11 mouse cellular contexts compared by ENCODE assay signal in genomic region chr13:54266472-54266871, GRCm38 (mm10).
DNase-seq lines count a peak whose midpoint lies in the region; ATAC-seq and TF ChIP-seq lines count a peak whose summit lies in the region.
"Had no signal": no experiment of that assay in that cellular context is flagged by ENCODE, and none has a peak within 500 bp of the region (broad histone marks: within the 10 kb centered on the region; RNA-seq: fewer than 3 reads in every experiment).

No protein-coding gene starts in this region.

- H3K9ac ChIP-seq in forebrain, embryonic 16.5 days (replicated peaks; ENCODE audit: low read depth, low read length), result no peak overlapping the region
- no peak overlapping the region for H3K9ac ChIP-seq in kidney, embryonic 14.5 days (ENCODE audit: low read depth, low read length)
- no peak overlapping the region for H3K9ac ChIP-seq in heart, adult 2 months (ENCODE audit: low read depth, low read length)

- peaks cover 61% of the 10 kb centered on the region for H3K27me3 ChIP-seq in megakaryocyte, embryonic 14.5 days (replicated peaks)
- no peaks in the 10 kb centered on the region for H3K27me3 ChIP-seq in forebrain, embryonic 16.5 days (replicated peaks; ENCODE audit: control insufficient read depth, insufficient read depth, low read length)
- H3K27me3 ChIP-seq in kidney, embryonic 14.5 days (ENCODE audit: control insufficient read depth, insufficient read depth, low read length), result no peaks in the 10 kb centered on the region
- no peaks in the 10 kb centered on the region; the same call in 1 of the 2 replicates for H3K27me3 ChIP-seq in heart, adult 2 months (ENCODE audit: control insufficient read depth, insufficient read depth, low read length)

- H3K4me1 ChIP-seq in megakaryocyte, embryonic 14.5 days, result peaks cover 1% of the 10 kb centered on the region; the same call in 1 of the 2 replicates
- H3K4me1 ChIP-seq in forebrain, embryonic 16.5 days (replicated peaks; ENCODE audit: control insufficient read depth, insufficient read depth, low read length), result peaks cover 26% of the 10 kb centered on the region
- no peaks in the 10 kb centered on the region for H3K4me1 ChIP-seq in kidney, embryonic 14.5 days (ENCODE audit: control insufficient read depth, insufficient read depth, low read length)
- H3K4me1 ChIP-seq in heart, adult 2 months (ENCODE audit: control insufficient read depth, insufficient read depth, low read length), result no peaks in the 10 kb centered on the region

- H3K4me3 ChIP-seq in megakaryocyte, embryonic 14.5 days (replicated peaks), result peak overlapping the region; percentile 20
- no peak overlapping the region for H3K4me3 ChIP-seq in forebrain, embryonic 16.5 days (replicated peaks; ENCODE audit: low read length)
- no peak overlapping the region for H3K4me3 ChIP-seq in kidney, embryonic 14.5 days (ENCODE audit: low read length)
- H3K4me3 ChIP-seq in heart, adult 2 months, result no peak overlapping the region

- ATAC-seq in megakaryocyte, adult 5-6 weeks (ENCODE audit: poor library complexity, severe bottlenecking), result no peak
- peak; percentile 80 for ATAC-seq in forebrain, embryonic 16.5 days
- no peak for ATAC-seq in kidney, embryonic 14.5 days (ENCODE audit: low FRiP score, low TSS enrichment)

- no peaks in the 10 kb centered on the region for H3K79me2 ChIP-seq in heart, adult 2 months (replicated peaks; ENCODE audit: control insufficient read depth, insufficient read depth, low read length)

- peak overlapping the region; percentile 47; the same call in 1 of the 2 replicates for H3K27ac ChIP-seq in forebrain, embryonic 16.5 days (ENCODE audit: low read length)
- H3K27ac ChIP-seq in kidney, embryonic 14.5 days (ENCODE audit: low read depth, low read length), result no peak overlapping the region
- no peak overlapping the region for H3K27ac ChIP-seq in heart, adult 2 months

- peaks cover 10% of the 10 kb centered on the region for H3K9me3 ChIP-seq in megakaryocyte, embryonic 14.5 days
- H3K9me3 ChIP-seq in forebrain, embryonic 16.5 days (ENCODE audit: control insufficient read depth, low read length), result no peaks in the 10 kb centered on the region
- no peaks in the 10 kb centered on the region for H3K9me3 ChIP-seq in kidney, embryonic 14.5 days (ENCODE audit: control insufficient read depth, low read length)

- intact Hi-C loops in heart, adult 2 months (cut with DNase I), result no loop called here

- TF ChIP-seq EP300 in heart, adult 2 months (IDR thresholded peaks at IDR 0.05; ENCODE audit: insufficient read depth, low read depth, low read length), result no peak

- DNase-seq in layer of hippocampus, postnatal 36 days, result peak; percentile 84 to 86
- peak; percentile 46 for DNase-seq in right cerebral cortex, postnatal 4 days
- no peak for DNase-seq in liver
- DNase-seq in heart, adult 2 months, result no peak
- DNase-seq: lung, postnatal 4 days; thymus, postnatal 14 days had no signal

- no peak overlapping the region for H3K4me2 ChIP-seq in forebrain, embryonic 16.5 days (ENCODE audit: low read length)
- no peak overlapping the region for H3K4me2 ChIP-seq in kidney, embryonic 14.5 days (replicated peaks; ENCODE audit: low read depth, low read length)
- H3K4me2 ChIP-seq: heart, embryonic 11.5 days had no signal

- no peak for TF ChIP-seq CTCF in heart, adult 2 months (IDR thresholded peaks at IDR 0.05)

- no peaks in the 10 kb centered on the region for H3K36me3 ChIP-seq in megakaryocyte, embryonic 14.5 days (replicated peaks; ENCODE audit: low read length)
- H3K36me3 ChIP-seq in forebrain, embryonic 16.5 days (ENCODE audit: control insufficient read depth, insufficient read depth), result no peaks in the 10 kb centered on the region
- H3K36me3 ChIP-seq in kidney, embryonic 14.5 days (ENCODE audit: control insufficient read depth, insufficient read depth, low read length), result no peaks in the 10 kb centered on the region
- H3K36me3 ChIP-seq in heart, adult 2 months (ENCODE audit: control insufficient read depth, insufficient read depth, low read length), result no peaks in the 10 kb centered on the region

- no peak for TF ChIP-seq POLR2A in heart, adult 2 months (IDR thresholded peaks at IDR 0.05; ENCODE audit: insufficient read depth, low read depth, low read length)

- 22% methylated on average over 9 of the region's 9 CpGs for WGBS in forebrain, embryonic 16.5 days
- 23% methylated on average over 9 of the region's 9 CpGs for WGBS in kidney, embryonic 14.5 days
- WGBS in heart, adult 2 months, result 18% methylated on average over 9 of the region's 9 CpGs

Comparison
In these comparisons a context has a peak if more than half of its experiments do, and no peak if none do; other contexts are left out.
1. DNase-seq: peak in layer of hippocampus, postnatal 36 days (2 of 2) and right cerebral cortex, postnatal 4 days (single experiment); none in liver (single experiment) and heart, adult 2 months (0 of 2).